Mouse (Mus musculus): ENCODE data around the gene Btbd35f7. TPM values are rescaled to one million over a fixed set of nuclear protein-coding genes. Genes with fewer than 3 reads are reported as not detected.

Gene Btbd35f7
- total RNA-seq (2023), result not detected

GRCm38 (mm10) chrX:5668767-5669166 lies at the start of gene Btbd35f7:
Gene Btbd35f7 (plus strand): TSS chrX:5669067.

Other genes with a start within 250 kb of the Btbd35f7 start
- not detected for gene Mycs, start 199.8 kb upstream of the Btbd35f7 start, total RNA-seq (2023)

Measured in monocyte, adult 59 days (primary cell).